Mouse (Mus musculus): ENCODE measurements around the gene Kif21a. TPM values are rescaled to one million over a fixed set of nuclear protein-coding genes. Genes with fewer than 3 reads are reported as not detected.

Gene Kif21a
- total and polyA plus RNA-seq, 3 experiments = not detected

DNA sequence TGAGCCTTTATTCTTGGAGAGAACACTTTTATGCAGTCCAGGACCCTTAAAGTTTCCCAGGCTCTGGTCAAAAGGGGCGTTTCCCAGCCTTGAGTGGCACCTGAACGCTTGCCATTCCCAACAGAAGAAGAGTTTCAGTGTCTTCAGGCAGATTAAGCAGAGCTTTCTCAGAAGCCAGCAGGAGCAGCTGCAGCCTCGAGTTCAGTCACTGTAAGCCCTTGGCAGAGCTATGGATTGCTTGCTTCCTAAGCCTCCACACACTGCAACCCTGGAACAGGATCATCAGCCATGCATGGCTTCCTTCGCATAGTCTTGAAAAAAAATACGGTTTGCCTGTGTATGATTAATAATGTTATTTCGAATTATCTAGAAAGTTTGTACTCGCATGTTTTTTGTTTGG lies 14.1 kb upstream of the Kif21a start:
- no peak overlapping the region for H3K9ac ChIP-seq (ENCODE audit: control insufficient read depth, low read depth, low read length, poor library complexity, severe bottlenecking)
- H3K9me3 ChIP-seq (replicated peaks; ENCODE audit: insufficient read depth, low read length) = no peaks in the 10 kb centered on the region
- H3K36me3 ChIP-seq (ENCODE audit: control insufficient read depth in 1 of 2, insufficient read depth in 2 of 2, low read length in 2 of 2) = no peaks in the 10 kb centered on the region
- no peak overlapping the region for H3K27ac ChIP-seq (ENCODE audit: control insufficient read depth, low read depth, low read length)
- H3K27me3 ChIP-seq (ENCODE audit: control insufficient read depth in 1 of 2, insufficient read depth in 2 of 2, low read length in 2 of 2) = no peaks in the 10 kb centered on the region
- no peak overlapping the region for H3K4me3 ChIP-seq (ENCODE audit: control insufficient read depth in 1 of 2, insufficient read depth in 1 of 2, low read depth in 2 of 2, low read length in 2 of 2)
- no peaks in the 10 kb centered on the region for H3K79me2 ChIP-seq (ENCODE audit: control insufficient read depth, insufficient read depth, low read length, poor library complexity)
- TF ChIP-seq TAL1 (IDR thresholded peaks at IDR 0.05; ENCODE audit: low read length) = no peak
- no peak for TF ChIP-seq MYC (IDR thresholded peaks at IDR 0.05; ENCODE audit: low read depth, low read length)
- no peak for TF ChIP-seq MAX (IDR thresholded peaks at IDR 0.05; ENCODE audit: low read length)
- TF ChIP-seq EP300 (IDR thresholded peaks at IDR 0.05; ENCODE audit: low read depth in 1 of 2, low read length in 2 of 2) = no peak
- TF ChIP-seq NRF1 (IDR thresholded peaks at IDR 0.05; ENCODE audit: insufficient read depth, low read depth, low read length, poor library complexity, severe bottlenecking) = no peak
- no peak for TF ChIP-seq ZMIZ1 (IDR thresholded peaks at IDR 0.05; ENCODE audit: low read depth, low read length)
- no peak for TF ChIP-seq MXI1 (IDR thresholded peaks at IDR 0.05; ENCODE audit: low read depth, low read length)
- no peak for TF ChIP-seq RCOR1 (IDR thresholded peaks at IDR 0.05; ENCODE audit: low read depth, low read length)
- TF ChIP-seq POLR2AphosphoS2 (IDR thresholded peaks at IDR 0.05; ENCODE audit: low read length) = no peak
- TF ChIP-seq HCFC1 (IDR thresholded peaks at IDR 0.05; ENCODE audit: low read depth, low read length) = no peak
- no peak for TF ChIP-seq ZC3H11A (IDR thresholded peaks at IDR 0.05; ENCODE audit: low read depth, low read length)
- no peak for TF ChIP-seq CHD2 (IDR thresholded peaks at IDR 0.05; ENCODE audit: low read length)
- DNase-seq (ENCODE audit: low read depth, low spot score) = no peak
- H3K4me1 ChIP-seq (ENCODE audit: control insufficient read depth in 1 of 2, insufficient read depth in 2 of 2, low read length in 2 of 2) = no peaks in the 10 kb centered on the region

DNA sequence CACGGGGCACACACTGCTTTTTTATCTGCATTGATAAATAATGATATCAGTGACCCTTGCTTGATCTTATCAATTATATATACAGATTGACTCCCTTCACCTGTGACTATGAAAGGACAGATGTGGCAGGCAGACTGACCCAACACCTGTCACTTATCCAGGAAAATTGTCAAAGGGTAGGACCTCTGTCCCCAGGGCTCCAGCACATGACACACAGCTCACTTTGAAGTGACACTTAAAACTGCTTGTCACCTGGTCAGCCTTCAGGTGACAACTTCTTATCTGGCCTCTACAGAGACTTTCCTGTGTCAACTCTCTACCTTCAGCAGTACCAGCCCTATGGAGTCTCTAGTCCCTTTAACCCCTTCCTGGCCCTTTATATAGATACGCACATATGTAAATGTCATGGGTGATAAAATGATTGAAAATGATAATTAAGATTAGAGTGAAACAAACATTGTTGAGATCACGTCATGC lies 7.2 kb upstream of the Kif21a start:
- TF ChIP-seq USF1 (IDR thresholded peaks at IDR 0.05; ENCODE audit: low read depth, low read length) (no peak), POLR2A (IDR thresholded peaks at IDR 0.05; ENCODE audit: control insufficient read depth in 1 of 2, insufficient read depth in 1 of 2, low read depth in 1 of 2, low read length in 2 of 2, poor library complexity in 1 of 2) (no peak), ZC3H11A (IDR thresholded peaks at IDR 0.05; ENCODE audit: low read depth, low read length) (no peak)
- Histone ChIP-seq H3K36me3 (ENCODE audit: control insufficient read depth in 1 of 2, insufficient read depth in 2 of 2, low read length in 2 of 2) (no peaks in the 10 kb centered on the region), H3K9me3 (replicated peaks; ENCODE audit: insufficient read depth, low read length) (no peaks in the 10 kb centered on the region), H3K27me3 (ENCODE audit: control insufficient read depth in 1 of 2, insufficient read depth in 2 of 2, low read length in 2 of 2) (no peaks in the 10 kb centered on the region), H3K79me2 (ENCODE audit: control insufficient read depth, insufficient read depth, low read length, poor library complexity) (no peaks in the 10 kb centered on the region), H3K4me3 (ENCODE audit: control insufficient read depth in 1 of 2, insufficient read depth in 1 of 2, low read depth in 2 of 2, low read length in 2 of 2) (no peak overlapping the region), H3K9ac (ENCODE audit: control insufficient read depth, low read depth, low read length, poor library complexity, severe bottlenecking) (no peak overlapping the region), H3K27ac (ENCODE audit: control insufficient read depth, low read depth, low read length) (no peak overlapping the region), H3K4me1 (ENCODE audit: control insufficient read depth in 1 of 2, insufficient read depth in 2 of 2, low read length in 2 of 2) (no peaks in the 10 kb centered on the region)
- DNase-seq (ENCODE audit: low read depth, low spot score) = no peak

DNA sequence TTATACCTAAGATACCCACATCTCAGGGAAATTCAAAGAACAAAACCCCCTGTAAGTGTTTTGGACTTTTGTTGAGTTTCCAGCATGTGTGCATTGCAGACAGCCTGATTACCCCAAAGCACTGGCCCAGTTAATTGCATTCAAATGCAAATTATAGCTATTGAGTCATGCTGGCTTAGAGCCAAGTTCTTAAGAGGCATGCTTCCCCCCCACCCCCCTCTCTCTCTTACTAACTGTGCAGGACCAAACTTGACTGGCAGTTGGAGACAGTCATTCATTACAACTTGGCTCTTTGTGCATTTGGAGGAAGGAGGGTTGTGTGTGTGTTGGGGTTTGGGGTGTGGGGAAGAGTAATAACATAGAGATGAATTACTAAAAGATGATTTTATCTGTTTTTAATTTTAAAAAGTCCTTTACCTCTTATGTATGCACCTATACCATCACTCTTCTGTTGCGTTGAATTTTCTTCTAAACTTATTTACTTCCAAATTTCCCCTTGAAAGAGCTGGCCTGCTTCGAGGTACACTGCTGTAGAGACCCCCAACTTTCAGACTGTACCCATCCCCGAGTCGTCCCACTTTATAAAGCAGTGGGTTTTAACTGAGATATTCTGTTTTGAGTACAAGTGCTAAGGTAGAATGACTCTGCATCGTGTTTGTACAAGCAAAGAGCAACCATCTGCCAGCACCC lies 6.6 kb upstream of the Kif21a start:
- no peaks in the 10 kb centered on the region for H3K36me3 ChIP-seq (ENCODE audit: control insufficient read depth in 1 of 2, insufficient read depth in 2 of 2, low read length in 2 of 2)
- no peak overlapping the region for H3K9ac ChIP-seq (ENCODE audit: control insufficient read depth, low read depth, low read length, poor library complexity, severe bottlenecking)
- no peaks in the 10 kb centered on the region for H3K79me2 ChIP-seq (ENCODE audit: control insufficient read depth, insufficient read depth, low read length, poor library complexity)
- no peak overlapping the region for H3K27ac ChIP-seq (ENCODE audit: control insufficient read depth, low read depth, low read length)
- no peaks in the 10 kb centered on the region for H3K9me3 ChIP-seq (replicated peaks; ENCODE audit: insufficient read depth, low read length)
- TF ChIP-seq CHD1 (IDR thresholded peaks at IDR 0.05; ENCODE audit: low read depth, low read length) (no peak), MYC (IDR thresholded peaks at IDR 0.05; ENCODE audit: low read depth, low read length) (no peak), ZKSCAN1 (IDR thresholded peaks at IDR 0.05; ENCODE audit: low read depth, low read length) (no peak), MAFK (IDR thresholded peaks at IDR 0.05; ENCODE audit: borderline replicate concordance, low read depth, low read length) (no peak)
- DNase-seq (ENCODE audit: low read depth, low spot score) = no peak
- H3K4me1 ChIP-seq (ENCODE audit: control insufficient read depth in 1 of 2, insufficient read depth in 2 of 2, low read length in 2 of 2) = no peaks in the 10 kb centered on the region
- no peaks in the 10 kb centered on the region for H3K27me3 ChIP-seq (ENCODE audit: control insufficient read depth in 1 of 2, insufficient read depth in 2 of 2, low read length in 2 of 2)
- no peak overlapping the region for H3K4me3 ChIP-seq (ENCODE audit: control insufficient read depth in 1 of 2, insufficient read depth in 1 of 2, low read depth in 2 of 2, low read length in 2 of 2)
